ENCODE assay signal across 32 mouse cellular contexts in genomic region chr12:105239060-105239459, GRCm38 (mm10). TPM values are rescaled to one million over a fixed set of nuclear protein-coding genes. Genes with fewer than 3 reads are reported as not detected.
DNase-seq lines count a peak whose midpoint lies in the region; ATAC-seq lines count a peak whose summit lies in the region.
"Had no signal": no experiment of that assay in that cellular context is flagged by ENCODE, and none has a peak within 500 bp of the region (broad histone marks: within the 10 kb centered on the region; RNA-seq: fewer than 3 reads in every experiment).

No protein-coding gene starts in this region.

- no peaks in the 10 kb centered on the region for H3K36me3 ChIP-seq in forebrain, embryonic 16.5 days (ENCODE audit: control insufficient read depth, insufficient read depth)
- no peaks in the 10 kb centered on the region for H3K36me3 ChIP-seq in forebrain, embryonic 11.5 days (ENCODE audit: control insufficient read depth, insufficient read depth, low read length)
- H3K36me3 ChIP-seq in hindbrain, embryonic 15.5 days, result no peaks in the 10 kb centered on the region
- no peaks in the 10 kb centered on the region for H3K36me3 ChIP-seq in hindbrain, embryonic 12.5 days
- H3K36me3 ChIP-seq in midbrain, embryonic 16.5 days (ENCODE audit: control insufficient read depth, insufficient read depth, low read length), result no peaks in the 10 kb centered on the region
- H3K36me3 ChIP-seq: embryonic facial prominence, embryonic 13.5 days; limb, embryonic 10.5 days; limb, embryonic 15.5 days; liver, embryonic 13.5 days had no signal

- H3K9me3 ChIP-seq in forebrain, embryonic 16.5 days (ENCODE audit: control insufficient read depth, low read length), result no peaks in the 10 kb centered on the region
- H3K9me3 ChIP-seq in forebrain, embryonic 11.5 days (ENCODE audit: control insufficient read depth, low read length), result no peaks in the 10 kb centered on the region
- H3K9me3 ChIP-seq in hindbrain, embryonic 15.5 days, result no peaks in the 10 kb centered on the region
- peaks cover 3% of the 10 kb centered on the region; the same call in 1 of the 2 replicates for H3K9me3 ChIP-seq in hindbrain, embryonic 12.5 days (replicated peaks)
- H3K9me3 ChIP-seq in midbrain, embryonic 16.5 days (replicated peaks; ENCODE audit: control insufficient read depth, low read length, poor library complexity, severe bottlenecking), result no peaks in the 10 kb centered on the region
- H3K9me3 ChIP-seq: limb, embryonic 10.5 days; limb, embryonic 15.5 days had no signal

- H3K4me2 ChIP-seq in forebrain, embryonic 16.5 days (ENCODE audit: low read length), result no peak overlapping the region
- no peak overlapping the region for H3K4me2 ChIP-seq in forebrain, embryonic 11.5 days (ENCODE audit: low read depth, low read length, severe bottlenecking)
- no peak overlapping the region for H3K4me2 ChIP-seq in hindbrain, embryonic 15.5 days
- no peak overlapping the region for H3K4me2 ChIP-seq in hindbrain, embryonic 12.5 days (replicated peaks)
- no peak overlapping the region for H3K4me2 ChIP-seq in midbrain, embryonic 16.5 days (ENCODE audit: low read length)
- H3K4me2 ChIP-seq: embryonic facial prominence, embryonic 13.5 days; limb, embryonic 15.5 days; liver, embryonic 13.5 days had no signal

- WGBS in forebrain, embryonic 16.5 days, result 31% methylated on average over 9 of the region's 9 CpGs
- WGBS in forebrain, embryonic 11.5 days, result 81% methylated on average over 9 of the region's 9 CpGs
- WGBS in hindbrain, embryonic 15.5 days, result 48% methylated on average over 9 of the region's 9 CpGs
- 66% methylated on average over 9 of the region's 9 CpGs for WGBS in hindbrain, embryonic 12.5 days
- 44% methylated on average over 9 of the region's 9 CpGs for WGBS in midbrain, embryonic 16.5 days

- H3K27ac ChIP-seq in forebrain, embryonic 16.5 days (ENCODE audit: low read length), result no peak overlapping the region
- no peak overlapping the region for H3K27ac ChIP-seq in forebrain, embryonic 11.5 days (ENCODE audit: low read depth, low read length)
- peak overlapping the region; percentile 59 for H3K27ac ChIP-seq in hindbrain, embryonic 15.5 days (replicated peaks)
- no peak overlapping the region for H3K27ac ChIP-seq in hindbrain, embryonic 12.5 days
- peak overlapping the region; percentile 66 for H3K27ac ChIP-seq in midbrain, embryonic 16.5 days (ENCODE audit: low read length)
- H3K27ac ChIP-seq: embryonic facial prominence, embryonic 13.5 days; limb, embryonic 10.5 days; limb, embryonic 15.5 days; liver, embryonic 13.5 days; stomach, postnatal 0 days had no signal

- DNase-seq in forebrain, embryonic 11.5 days (ENCODE audit: low spot score), result no peak
- peak; percentile 29 for DNase-seq in brain, adult 2 months (ENCODE audit: low read depth, low spot score)
- DNase-seq in urinary bladder, postnatal 25 days (ENCODE audit: low spot score), result no peak
- DNase-seq: adrenal gland, postnatal 10 days; cerebellum, adult 11-12 months; cerebellum, postnatal 10 days; gastrocnemius, postnatal 10 days; kidney, adult 9 months; kidney, postnatal 10 days; layer of hippocampus, postnatal 36 days; liver, embryonic 13.5 days; lung, adult 18-20 months; lung, postnatal 4 days; right cerebral cortex, postnatal 25 days; spleen, adult 18-20 months; thymus, adult 18-20 months; thymus, postnatal 25 days had no signal

- no peak overlapping the region for H3K9ac ChIP-seq in forebrain, embryonic 16.5 days (replicated peaks; ENCODE audit: low read depth, low read length)
- H3K9ac ChIP-seq in forebrain, embryonic 11.5 days (ENCODE audit: low read length), result no peak overlapping the region
- no peak overlapping the region for H3K9ac ChIP-seq in hindbrain, embryonic 15.5 days
- no peak overlapping the region for H3K9ac ChIP-seq in hindbrain, embryonic 12.5 days
- no peak overlapping the region for H3K9ac ChIP-seq in midbrain, embryonic 16.5 days (ENCODE audit: low read depth, low read length)
- H3K9ac ChIP-seq: embryonic facial prominence, embryonic 13.5 days; limb, embryonic 15.5 days; liver, embryonic 13.5 days had no signal

- peak; percentile 55; the same call in 1 of the 2 replicates for ATAC-seq in forebrain, embryonic 16.5 days
- no peak for ATAC-seq in forebrain, embryonic 11.5 days (replicated peaks; ENCODE audit: low FRiP score)
- no peak for ATAC-seq in hindbrain, embryonic 15.5 days (ENCODE audit: low FRiP score, low read depth)
- ATAC-seq in hindbrain, embryonic 12.5 days (ENCODE audit: low FRiP score), result no peak
- ATAC-seq in midbrain, embryonic 16.5 days, result no peak
- ATAC-seq: intestine, postnatal 0 days; lung, postnatal 0 days; Patski had no signal

- H3K4me3 ChIP-seq in forebrain, embryonic 16.5 days (replicated peaks; ENCODE audit: low read length), result no peak overlapping the region
- H3K4me3 ChIP-seq in forebrain, embryonic 11.5 days (ENCODE audit: low read depth, low read length), result no peak overlapping the region
- H3K4me3 ChIP-seq in hindbrain, embryonic 15.5 days, result no peak overlapping the region
- H3K4me3 ChIP-seq in hindbrain, embryonic 12.5 days, result no peak overlapping the region
- H3K4me3 ChIP-seq in midbrain, embryonic 16.5 days (ENCODE audit: low read depth, low read length), result no peak overlapping the region
- H3K4me3 ChIP-seq: embryonic facial prominence, embryonic 13.5 days; limb, embryonic 10.5 days; limb, embryonic 15.5 days; liver, embryonic 13.5 days; megakaryocyte, embryonic 14.5 days had no signal

- no peaks in the 10 kb centered on the region for H3K4me1 ChIP-seq in forebrain, embryonic 16.5 days (replicated peaks; ENCODE audit: control insufficient read depth, insufficient read depth, low read length)
- H3K4me1 ChIP-seq in forebrain, embryonic 11.5 days (replicated peaks; ENCODE audit: control insufficient read depth, insufficient read depth, low read length), result no peaks in the 10 kb centered on the region
- peaks cover 17% of the 10 kb centered on the region for H3K4me1 ChIP-seq in hindbrain, embryonic 15.5 days (replicated peaks)
- H3K4me1 ChIP-seq in hindbrain, embryonic 12.5 days, result 0 out of 2 replicates have a peak, but pooled peaks cover 5% of the 10 kb centered on the region
- H3K4me1 ChIP-seq in midbrain, embryonic 16.5 days (ENCODE audit: control insufficient read depth, insufficient read depth, low read length), result no peaks in the 10 kb centered on the region; the same call in none of the 2 replicates
- H3K4me1 ChIP-seq: embryonic facial prominence, embryonic 13.5 days; limb, embryonic 10.5 days; limb, embryonic 15.5 days; liver, embryonic 13.5 days; megakaryocyte, embryonic 14.5 days had no signal

- no peaks in the 10 kb centered on the region for H3K27me3 ChIP-seq in forebrain, embryonic 16.5 days (replicated peaks; ENCODE audit: control insufficient read depth, insufficient read depth, low read length)
- H3K27me3 ChIP-seq in forebrain, embryonic 11.5 days (ENCODE audit: control insufficient read depth, insufficient read depth, low read length), result no peaks in the 10 kb centered on the region
- H3K27me3 ChIP-seq in hindbrain, embryonic 15.5 days, result no peaks in the 10 kb centered on the region
- H3K27me3 ChIP-seq in hindbrain, embryonic 12.5 days, result no peaks in the 10 kb centered on the region
- no peaks in the 10 kb centered on the region for H3K27me3 ChIP-seq in midbrain, embryonic 16.5 days (ENCODE audit: control insufficient read depth, insufficient read depth, low read depth, low read length)
- H3K27me3 ChIP-seq: embryonic facial prominence, embryonic 13.5 days; limb, embryonic 15.5 days; liver, embryonic 13.5 days; megakaryocyte, embryonic 14.5 days; Patski had no signal

RNA-seq across cellular contexts. Expression of gene Tcl1, which starts 16.5 kb away (rescaled TPM):
- polyA plus RNA-seq in forebrain, embryonic 16.5 days (2015; fragmentation: Nextera tagmentation; extraction: Ambion mirVana), result not detected in 2 replicates
- polyA plus RNA-seq in forebrain, embryonic 11.5 days (2014; fragmentation: Nextera tagmentation; extraction: Ambion mirVana), result not detected in 2 replicates
- polyA plus RNA-seq in hindbrain, embryonic 15.5 days (2015; fragmentation: Nextera tagmentation; extraction: Ambion mirVana), result not detected in 2 replicates
- not detected in 2 replicates for polyA plus RNA-seq in hindbrain, embryonic 12.5 days (2016; fragmentation: Nextera tagmentation; extraction: Ambion mirVana)
- not detected in 2 replicates for polyA plus RNA-seq in midbrain, embryonic 16.5 days (2015; fragmentation: Nextera tagmentation; extraction: Ambion mirVana)
- polyA plus RNA-seq: embryonic facial prominence, embryonic 13.5 days; gonadal fat pad, adult 2 months; heart, embryonic 14.5 days; intestine, postnatal 0 days; large intestine, adult 2 months; limb, embryonic 10.5 days; limb, embryonic 15.5 days; liver, embryonic 13.5 days; lung, postnatal 0 days; Patski; stomach, postnatal 0 days had no signal

RNA-seq across cellular contexts. Expression of gene Tcl1b4, which starts 37.3 kb away (rescaled TPM):
- polyA plus RNA-seq in forebrain, embryonic 16.5 days (2015; fragmentation: Nextera tagmentation; extraction: Ambion mirVana), result not detected in 2 replicates
- not detected in 2 replicates for polyA plus RNA-seq in forebrain, embryonic 11.5 days (2014; fragmentation: Nextera tagmentation; extraction: Ambion mirVana)
- polyA plus RNA-seq in hindbrain, embryonic 15.5 days (2015; fragmentation: Nextera tagmentation; extraction: Ambion mirVana), result not detected in 2 replicates
- polyA plus RNA-seq in hindbrain, embryonic 12.5 days (2016; fragmentation: Nextera tagmentation; extraction: Ambion mirVana), result not detected in 2 replicates
- polyA plus RNA-seq in midbrain, embryonic 16.5 days (2015; fragmentation: Nextera tagmentation; extraction: Ambion mirVana), result not detected in 2 replicates
- polyA plus RNA-seq: embryonic facial prominence, embryonic 13.5 days; gonadal fat pad, adult 2 months; heart, embryonic 14.5 days; intestine, postnatal 0 days; large intestine, adult 2 months; limb, embryonic 10.5 days; limb, embryonic 15.5 days; liver, embryonic 13.5 days; lung, postnatal 0 days; Patski; stomach, postnatal 0 days had no signal

RNA-seq across cellular contexts. Expression of gene Tcl1b3, which starts 48.2 kb away (rescaled TPM):
- polyA plus RNA-seq in forebrain, embryonic 16.5 days (2015; fragmentation: Nextera tagmentation; extraction: Ambion mirVana), result not detected in 2 replicates
- polyA plus RNA-seq in forebrain, embryonic 11.5 days (2014; fragmentation: Nextera tagmentation; extraction: Ambion mirVana), result not detected in 2 replicates
- not detected in 2 replicates for polyA plus RNA-seq in hindbrain, embryonic 15.5 days (2015; fragmentation: Nextera tagmentation; extraction: Ambion mirVana)
- polyA plus RNA-seq in hindbrain, embryonic 12.5 days (2016; fragmentation: Nextera tagmentation; extraction: Ambion mirVana), result not detected in 2 replicates
- not detected in 2 replicates for polyA plus RNA-seq in midbrain, embryonic 16.5 days (2015; fragmentation: Nextera tagmentation; extraction: Ambion mirVana)
- polyA plus RNA-seq: embryonic facial prominence, embryonic 13.5 days; gonadal fat pad, adult 2 months; heart, embryonic 14.5 days; intestine, postnatal 0 days; large intestine, adult 2 months; limb, embryonic 10.5 days; limb, embryonic 15.5 days; liver, embryonic 13.5 days; lung, postnatal 0 days; Patski; stomach, postnatal 0 days had no signal

Comparison
In these comparisons a context has a peak if more than half of its experiments do, and no peak if none do; other contexts are left out.
1. H3K27ac ChIP-seq: peak in hindbrain, embryonic 15.5 days (single experiment) and midbrain, embryonic 16.5 days (single experiment); none in forebrain, embryonic 16.5 days (single experiment), forebrain, embryonic 11.5 days (single experiment) and hindbrain, embryonic 12.5 days (single experiment).